Mouse (Mus musculus): Measurements from ENCODE around the gene Gm3336.

The Gm3336 gene

DNA sequence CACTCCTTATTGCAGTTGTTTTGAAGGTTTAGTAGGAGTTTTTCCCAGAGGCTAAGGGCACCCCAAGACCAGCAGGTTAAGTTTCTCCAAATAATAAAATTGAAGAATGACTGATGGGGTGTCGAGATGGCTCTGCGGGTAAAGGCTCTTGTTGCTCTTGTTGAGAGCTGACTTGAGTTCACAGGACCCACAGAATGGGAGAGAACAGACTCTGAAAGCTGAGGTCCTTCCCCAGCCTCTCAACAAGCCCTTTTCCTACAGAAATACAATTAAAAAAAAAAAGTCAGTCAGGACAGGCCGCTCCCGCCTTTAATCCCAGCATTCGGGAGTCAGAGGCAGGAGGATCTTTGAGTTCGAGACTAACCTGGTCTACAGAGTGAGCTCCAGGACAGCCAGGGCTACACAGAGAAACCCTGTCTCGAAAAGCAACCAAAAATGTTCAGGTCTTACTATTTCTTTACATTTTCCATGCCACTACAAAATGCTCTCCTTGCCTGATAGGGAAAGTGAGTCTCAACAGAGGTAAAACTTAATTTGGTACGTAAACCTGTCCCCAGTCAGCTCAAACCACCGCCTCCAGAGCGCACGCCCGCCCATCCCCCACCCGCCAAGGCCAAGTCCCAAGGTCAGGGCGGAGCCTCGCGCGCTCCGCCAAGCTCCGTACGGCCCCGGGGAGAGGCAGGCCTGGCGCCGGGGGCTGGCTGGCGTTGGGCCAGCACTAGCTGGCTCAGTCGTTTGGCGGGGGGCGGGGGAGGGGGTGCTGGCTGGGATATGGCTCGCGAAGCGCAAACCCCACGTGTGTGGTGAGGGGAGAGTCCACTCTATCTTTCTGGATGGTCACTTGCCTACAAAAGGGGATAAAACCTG lies 22.1 kb upstream of the Gm3336 start:
- DNase-seq: peak; percentile 87 to 90

- peak in 1 of 2 experiments; percentile 36 for DNase-seq
Observed at GRCm38 (mm10) chr8:70696946-70697345, 21.4 kb upstream of the Gm3336 start.

DNA sequence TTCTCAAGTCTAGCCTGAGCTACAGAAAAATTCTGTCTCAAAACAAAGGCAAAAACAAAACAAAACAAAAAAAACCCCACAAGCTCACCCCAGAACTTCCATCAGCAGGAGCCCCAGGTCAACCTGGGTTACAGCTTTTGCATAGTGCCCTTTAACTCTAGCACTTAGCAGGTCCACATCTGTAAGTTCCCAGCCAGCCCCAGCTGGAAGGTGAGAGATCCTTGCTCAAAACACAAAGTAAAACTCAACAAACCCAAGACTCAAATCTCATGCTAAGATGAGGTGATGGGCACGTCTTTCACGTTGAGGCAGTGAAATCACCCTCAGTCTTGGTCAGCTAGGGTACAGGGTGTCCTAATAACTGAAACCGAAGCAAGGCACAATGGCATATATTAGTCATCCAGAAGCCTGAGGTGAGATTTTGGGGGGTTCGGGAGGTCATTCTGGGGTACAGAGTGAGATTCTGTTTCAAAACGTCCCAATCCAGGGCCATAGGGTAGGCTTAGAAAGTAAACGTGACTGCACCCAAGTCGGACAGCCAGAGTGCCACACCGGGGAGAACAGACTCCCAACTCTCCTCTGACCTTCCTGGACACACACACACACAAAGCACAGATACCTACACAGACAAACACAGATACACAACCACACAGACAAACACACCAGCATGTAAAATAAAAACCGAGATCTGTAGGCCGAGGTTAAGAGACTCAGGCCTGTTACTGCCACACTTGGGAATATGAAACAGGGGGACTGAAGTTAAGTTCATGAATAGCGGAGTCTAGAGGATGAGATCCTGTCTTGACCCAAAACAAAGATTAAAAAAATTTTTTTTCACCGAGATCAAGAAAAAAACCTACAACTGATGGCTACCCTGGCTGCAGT lies 20.7 kb upstream of the Gm3336 start:
- DNase-seq: no peak

DNA sequence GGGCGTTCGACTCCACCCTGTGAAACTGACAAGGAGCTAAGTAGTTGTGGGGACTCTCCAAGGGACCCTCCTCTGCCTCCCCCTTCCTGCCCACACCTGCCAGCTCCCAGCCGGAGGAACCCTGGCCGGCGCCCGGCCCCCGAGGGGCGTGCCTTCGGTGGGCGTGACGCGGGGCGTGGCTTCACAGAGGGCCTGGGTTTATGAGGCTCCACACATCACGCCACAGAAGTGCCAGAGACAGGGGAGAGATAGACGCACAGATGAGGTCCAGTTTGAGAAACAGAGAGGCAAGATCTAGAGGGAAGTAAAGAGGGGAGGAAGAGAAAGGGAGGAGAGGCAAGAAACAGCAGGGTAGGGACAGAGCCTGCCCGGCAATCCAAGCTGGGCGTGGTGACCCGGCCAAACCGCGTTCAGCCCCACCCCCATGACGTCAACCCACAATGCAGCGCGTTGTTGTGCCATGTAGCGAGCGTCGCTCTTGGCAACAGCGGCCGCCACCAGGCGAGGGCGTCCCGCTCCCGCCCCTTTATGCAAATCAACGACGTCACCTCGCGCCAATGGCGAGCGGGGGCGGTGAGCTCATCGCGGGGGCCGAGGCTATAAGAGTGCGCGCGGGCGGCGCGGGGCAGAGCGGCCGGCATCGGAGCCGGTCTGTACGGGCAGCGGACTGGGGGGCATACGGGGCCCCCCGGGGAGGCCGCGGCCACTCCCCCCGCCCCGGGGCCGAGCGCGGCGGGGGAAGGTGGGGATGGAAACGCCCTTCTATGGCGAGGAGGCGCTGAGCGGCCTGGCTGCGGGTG lies 19.8 kb upstream of the Gm3336 start, which contains the start of gene Jund:
Gene Jund (plus strand): TSS at position 640 of the 800 bp plus-strand sequence.
- peak; percentile 100 for DNase-seq

DNA sequence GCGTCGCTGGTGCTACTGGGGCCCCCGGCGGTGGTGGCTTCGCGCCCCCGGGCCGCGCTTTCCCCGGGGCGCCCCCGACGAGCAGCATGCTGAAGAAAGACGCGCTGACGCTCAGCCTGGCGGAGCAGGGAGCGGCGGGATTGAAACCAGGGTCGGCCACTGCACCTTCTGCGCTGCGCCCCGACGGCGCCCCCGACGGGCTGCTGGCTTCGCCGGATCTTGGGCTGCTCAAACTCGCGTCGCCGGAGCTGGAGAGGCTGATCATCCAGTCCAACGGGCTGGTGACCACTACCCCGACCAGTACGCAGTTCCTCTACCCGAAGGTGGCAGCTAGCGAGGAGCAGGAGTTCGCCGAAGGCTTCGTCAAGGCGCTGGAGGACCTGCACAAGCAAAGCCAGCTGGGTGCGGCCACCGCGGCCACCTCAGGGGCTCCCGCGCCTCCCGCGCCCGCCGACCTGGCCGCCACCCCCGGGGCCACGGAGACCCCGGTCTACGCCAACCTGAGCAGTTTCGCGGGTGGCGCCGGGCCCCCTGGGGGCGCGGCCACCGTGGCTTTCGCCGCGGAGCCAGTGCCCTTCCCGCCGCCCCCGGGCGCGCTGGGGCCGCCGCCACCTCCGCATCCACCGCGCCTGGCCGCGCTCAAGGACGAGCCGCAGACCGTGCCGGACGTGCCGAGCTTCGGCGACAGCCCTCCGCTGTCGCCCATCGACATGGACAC lies 19.1 kb upstream of the Gm3336 start:
- peak in 1 of 2 experiments; percentile 77 for DNase-seq

DNA sequence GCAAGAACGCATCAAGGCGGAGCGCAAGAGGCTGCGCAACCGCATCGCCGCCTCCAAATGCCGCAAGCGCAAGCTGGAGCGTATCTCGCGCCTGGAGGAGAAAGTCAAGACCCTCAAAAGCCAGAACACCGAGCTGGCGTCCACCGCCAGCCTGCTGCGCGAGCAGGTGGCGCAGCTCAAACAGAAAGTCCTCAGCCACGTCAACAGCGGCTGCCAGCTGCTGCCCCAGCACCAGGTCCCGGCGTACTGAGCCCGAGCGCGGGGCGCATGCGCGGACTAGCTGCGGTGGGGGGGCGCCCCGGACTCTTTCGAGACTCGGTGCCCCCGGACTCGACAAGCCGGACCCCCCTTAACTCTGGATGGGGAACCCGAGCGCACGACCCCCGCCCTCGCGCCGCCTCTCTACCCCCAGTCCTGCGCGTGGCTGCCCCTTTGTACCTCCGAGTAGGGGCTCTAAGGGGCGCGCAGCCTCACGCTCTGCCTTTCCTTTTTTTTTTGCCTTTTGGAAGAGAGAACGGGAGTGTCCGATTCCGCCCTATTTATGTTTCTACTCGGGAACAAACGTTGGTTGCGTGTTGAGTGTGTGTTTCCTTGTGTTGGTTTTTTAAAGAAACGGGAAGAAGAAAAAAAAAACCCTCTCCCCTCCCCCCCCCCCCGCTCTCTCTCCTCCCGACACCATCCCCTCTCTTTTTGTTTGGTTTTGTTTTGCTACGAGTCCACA lies 18.3 kb upstream of the Gm3336 start:
- DNase-seq: peak; percentile 89 to 92

DNA sequence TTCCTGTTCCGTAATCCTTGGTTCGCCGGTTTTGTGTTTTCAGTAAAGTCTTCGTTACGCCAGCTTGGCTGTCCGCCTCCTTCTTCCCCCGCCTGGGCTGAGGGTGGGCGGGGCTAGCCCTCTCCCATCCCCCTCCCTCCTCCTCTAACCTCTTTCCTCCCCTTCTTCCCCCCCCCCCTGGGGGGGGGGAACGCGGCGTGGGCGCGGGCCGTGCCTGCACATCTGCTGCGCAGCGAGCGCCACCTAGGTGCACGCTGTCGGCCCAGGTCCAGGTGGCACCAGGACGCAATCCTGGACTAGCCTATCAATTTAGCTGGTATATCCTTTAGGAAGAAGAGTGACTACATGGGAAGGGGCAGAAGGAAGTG lies 17.8 kb upstream of the Gm3336 start:
- peak; percentile 87 to 88 for DNase-seq

DNA sequence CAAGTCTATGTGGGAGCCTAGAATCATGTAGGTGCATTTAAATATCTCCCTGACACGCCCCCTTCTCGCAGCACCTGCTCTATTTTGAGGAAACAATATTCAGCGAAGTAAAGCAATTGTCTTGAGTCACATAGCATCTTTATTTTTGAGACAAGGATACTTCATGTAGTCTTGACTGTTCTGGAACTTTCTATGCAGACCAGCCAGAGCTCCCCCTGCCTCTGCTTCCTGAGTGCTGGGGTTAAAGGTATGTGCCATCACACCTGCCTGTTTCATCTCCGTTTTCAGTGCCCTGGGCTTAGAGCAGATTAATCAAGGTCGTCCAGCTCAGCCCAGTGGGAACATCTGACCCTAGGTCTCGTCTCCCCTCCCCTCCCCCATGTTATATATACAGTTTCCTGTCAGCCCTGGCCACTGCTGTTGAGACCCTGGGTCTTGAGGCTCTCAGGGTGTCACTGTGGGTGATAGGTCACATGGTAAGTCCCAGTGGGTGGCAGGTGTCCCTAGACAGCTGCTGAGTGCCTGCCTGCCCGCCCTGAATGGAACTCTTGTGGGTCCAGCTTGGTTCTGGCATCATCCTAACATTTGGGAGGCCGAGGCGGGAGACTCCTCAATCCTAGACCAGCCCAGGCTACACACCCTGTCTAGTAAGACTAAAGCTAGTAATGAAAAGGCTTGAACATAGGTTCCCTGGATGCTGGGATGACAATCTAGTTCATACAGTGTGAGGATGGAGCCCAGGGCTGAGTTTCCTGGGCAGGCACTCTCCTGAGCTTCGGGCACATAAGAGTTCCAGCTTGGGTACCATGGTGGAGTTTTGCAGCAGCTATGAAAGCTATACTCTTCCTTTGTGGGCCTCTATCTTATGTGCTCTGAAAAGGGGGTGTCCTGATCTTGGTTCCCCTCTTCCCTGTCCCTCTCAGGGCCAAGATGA lies 17.0 kb upstream of the Gm3336 start:
- peak in 1 of 2 experiments; percentile 34 for DNase-seq

GRCm38 (mm10) chr8:70701982-70702841 lies 16.1 kb upstream of the Gm3336 start:
- DNase-seq: peak in 1 of 2 experiments; percentile 42

GRCm38 (mm10) chr8:70702842-70703182 lies 15.5 kb upstream of the Gm3336 start:
- peak; percentile 88 to 92 for DNase-seq

DNA sequence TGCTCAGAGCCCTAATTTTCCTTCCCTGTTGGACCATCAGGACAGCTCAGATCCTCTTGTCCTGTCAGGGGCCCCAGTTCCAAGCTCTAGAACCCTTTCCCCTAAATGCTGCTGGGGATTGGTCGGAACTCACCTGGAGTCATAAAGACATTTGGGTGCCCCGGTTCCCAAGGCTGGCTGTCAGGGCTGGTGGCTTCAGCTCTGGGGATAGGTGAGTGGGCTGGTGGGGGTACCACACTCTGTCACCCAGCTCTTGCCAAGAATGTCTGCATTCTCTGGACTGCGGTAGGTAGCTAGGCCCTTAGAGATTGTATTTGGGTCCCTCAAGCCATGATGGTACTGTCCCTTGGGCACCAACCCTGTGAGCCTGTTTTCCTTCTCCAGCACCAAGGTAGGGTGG lies 15.1 kb upstream of the Gm3336 start, which contains the start of gene Iqcn:
Gene Iqcn (plus strand): TSS at position 171 of the 400 bp plus-strand sequence.
- no peak for DNase-seq

DNA sequence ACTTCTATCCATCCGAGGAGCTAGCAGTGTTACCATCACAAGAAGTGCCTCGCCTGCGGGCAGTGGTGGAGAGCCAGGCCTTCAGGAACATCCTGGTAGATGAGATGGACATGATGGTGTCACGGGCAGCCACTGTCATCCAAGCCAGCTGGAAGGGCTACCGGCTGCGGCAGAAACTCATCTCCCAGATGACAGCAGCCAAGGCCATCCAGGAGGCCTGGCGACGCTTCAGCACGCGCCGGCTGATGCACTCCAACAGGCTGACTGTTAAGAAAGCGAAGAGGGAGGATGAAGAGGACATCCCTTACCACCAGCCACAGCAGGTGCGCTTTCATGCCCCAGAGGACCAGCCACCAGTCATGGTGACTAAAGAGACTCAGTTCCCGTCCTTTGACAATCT lies 10.1 kb upstream of the Gm3336 start:
- no peak for DNase-seq

- peak in 1 of 2 experiments; percentile 25 for DNase-seq
Observed at GRCm38 (mm10) chr8:70709794-70710193, 8.5 kb upstream of the Gm3336 start.

- DNase-seq: peak; percentile 68 to 77
Observed at GRCm38 (mm10) chr8:70710296-70710695, 8.0 kb upstream of the Gm3336 start.

DNA sequence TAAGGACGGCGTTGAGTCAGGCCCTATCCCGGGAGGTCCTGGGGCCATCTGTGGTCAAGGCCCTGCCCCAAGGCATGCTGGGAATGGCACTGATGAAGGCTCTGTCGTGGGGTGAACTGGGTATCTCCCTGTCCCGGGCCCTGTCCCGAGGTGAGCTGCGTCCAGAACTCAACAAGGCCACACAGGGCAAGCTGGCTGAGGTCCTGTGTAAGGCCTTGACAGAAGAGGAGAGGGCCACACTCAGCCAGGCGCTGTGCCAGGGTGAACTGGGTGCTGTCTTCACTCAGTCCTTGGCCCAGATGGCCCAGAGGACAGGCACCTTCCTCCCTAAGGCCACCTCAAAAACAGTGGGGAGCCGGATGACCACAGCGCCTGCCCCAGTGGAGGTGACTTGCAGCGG lies 7.3 kb upstream of the Gm3336 start:
- peak in 1 of 2 experiments; percentile 38 for DNase-seq

GRCm38 (mm10) chr8:70713991-70714390 lies 4.4 kb upstream of the Gm3336 start:
- peak in 1 of 2 experiments; percentile 6 for DNase-seq

DNA sequence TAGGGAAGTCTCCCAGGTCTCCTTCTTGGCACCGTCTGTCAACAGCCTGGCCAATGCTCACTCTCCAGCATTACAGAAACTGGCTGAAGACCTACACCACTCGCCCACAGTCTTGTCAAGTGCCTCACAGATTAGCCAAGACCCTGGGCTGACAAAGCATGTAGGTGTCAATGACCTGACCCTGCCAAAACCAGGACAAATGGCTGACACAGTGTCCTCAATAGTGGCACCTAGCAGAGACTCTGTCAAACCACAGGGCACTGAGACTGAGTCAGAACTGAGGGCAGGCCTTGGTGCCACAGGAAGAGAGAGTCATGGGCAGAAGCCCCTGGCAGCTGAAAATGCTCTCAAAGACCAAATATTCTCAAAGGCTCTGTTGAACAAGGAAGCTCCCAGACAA lies 3.3 kb upstream of the Gm3336 start:
- DNase-seq: peak in 1 of 2 experiments; percentile 10

DNA sequence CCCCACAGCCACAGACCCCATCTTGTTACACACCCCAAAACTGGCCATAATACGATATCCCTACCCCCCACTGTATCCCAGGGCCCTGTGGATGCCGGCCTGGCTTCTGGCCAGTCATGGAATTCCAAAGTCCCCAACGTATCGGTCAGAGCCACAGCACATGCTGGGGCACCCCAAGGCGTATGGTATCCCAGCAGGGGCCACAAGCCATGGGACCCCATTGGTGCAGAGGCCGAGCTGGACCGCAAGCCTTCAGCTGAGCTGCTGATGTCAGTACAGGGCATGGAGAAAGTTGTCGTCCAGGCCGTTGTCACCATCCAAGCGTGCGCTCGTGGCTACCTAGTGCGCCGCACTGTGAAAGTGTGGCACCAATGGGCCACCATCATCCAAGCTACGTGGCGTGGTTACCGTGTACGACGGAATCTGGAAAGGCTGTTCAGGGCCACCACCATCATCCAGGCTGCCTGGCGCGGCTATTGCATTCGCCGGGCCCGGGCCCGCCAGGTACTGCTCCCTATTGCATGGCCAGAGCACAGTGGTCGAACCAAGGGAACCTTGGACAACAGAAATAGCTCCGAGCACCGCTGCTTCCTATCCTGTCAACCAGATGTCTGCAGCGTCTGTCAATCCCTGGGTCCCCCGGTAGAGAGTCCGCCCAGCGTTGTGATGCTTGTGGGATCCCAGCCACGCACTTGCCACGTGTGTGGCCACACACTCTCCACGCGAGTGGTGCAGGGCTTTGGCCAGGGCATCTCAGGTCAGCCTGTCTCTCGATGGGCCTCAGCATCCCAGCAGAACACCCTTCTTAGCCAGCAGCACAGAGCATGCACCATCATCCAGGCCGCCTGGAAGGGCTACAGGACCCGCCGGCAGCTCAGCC lies 1.6 kb upstream of the Gm3336 start:
- peak in 1 of 2 experiments; percentile 23 for DNase-seq
